Mouse (Mus musculus): Measurements from ENCODE around the gene Atp2b4. TPM values are rescaled to one million over a fixed set of nuclear protein-coding genes. Genes with fewer than 3 reads are reported as not detected.

The Atp2b4 gene
- polyA plus RNA-seq, 1 experiment = 4.9 TPM

- H3K4me3 ChIP-seq (ENCODE audit: insufficient read depth, low read depth, low read length) = peak within 1 kb of the TSS; percentile 91
- no peaks in the 10 kb centered on the region for H3K27me3 ChIP-seq (replicated peaks; ENCODE audit: control insufficient read depth, insufficient read depth, low read length)
- peak within 1 kb of the TSS; percentile 93 for H3K27ac ChIP-seq (ENCODE audit: insufficient read depth, low read depth, low read length)
- peaks cover 19% of the 10 kb centered on the region; the same call in 1 of the 2 replicates for H3K4me1 ChIP-seq (ENCODE audit: control insufficient read depth, insufficient read depth, low read length)
- WGBS = under 1% methylated on average over 41 of the region's 41 CpGs
- H3K36me3 ChIP-seq (ENCODE audit: control insufficient read depth, insufficient read depth, low read length) = peaks cover 3% of the 10 kb centered on the region; the same call in 1 of the 2 replicates
- DNase-seq = peak; percentile 80
- TF ChIP-seq CTCF (conservative IDR thresholded peaks at IDR 0.05; ENCODE audit: insufficient read depth, insufficient read length, low read depth, low read length) (no peak), POLR2A (IDR thresholded peaks at IDR 0.05; ENCODE audit: low read depth, low read length) (no peak)
Observed at GRCm38 (mm10) chr1:133660466-133661202, 140.2 kb downstream of the Atp2b4 start, which contains the start of gene Zbed6. Gene Zbed6 (minus strand): TSS chr1:133660885.

GRCm38 (mm10) chr1:133658878-133659277 is 142.0 kb downstream of the Atp2b4 start:
- peaks cover 19% of the 10 kb centered on the region; the same call in 1 of the 2 replicates for H3K4me1 ChIP-seq (ENCODE audit: control insufficient read depth, insufficient read depth, low read length)
- 73% methylated on average over 3 of the region's 3 CpGs for WGBS
- H3K36me3 ChIP-seq (ENCODE audit: control insufficient read depth, insufficient read depth, low read length) = peaks cover 3% of the 10 kb centered on the region; the same call in 1 of the 2 replicates
- DNase-seq = peak; percentile 14
- no peaks in the 10 kb centered on the region for H3K27me3 ChIP-seq (replicated peaks; ENCODE audit: control insufficient read depth, insufficient read depth, low read length)
- H3K4me3 ChIP-seq (ENCODE audit: insufficient read depth, low read depth, low read length) = no peak overlapping the region
- no peak overlapping the region for H3K27ac ChIP-seq (ENCODE audit: insufficient read depth, low read depth, low read length)
- TF ChIP-seq POLR2A (IDR thresholded peaks at IDR 0.05; ENCODE audit: low read depth, low read length) (no peak), CTCF (conservative IDR thresholded peaks at IDR 0.05; ENCODE audit: insufficient read depth, insufficient read length, low read depth, low read length) (no peak)

DNA sequence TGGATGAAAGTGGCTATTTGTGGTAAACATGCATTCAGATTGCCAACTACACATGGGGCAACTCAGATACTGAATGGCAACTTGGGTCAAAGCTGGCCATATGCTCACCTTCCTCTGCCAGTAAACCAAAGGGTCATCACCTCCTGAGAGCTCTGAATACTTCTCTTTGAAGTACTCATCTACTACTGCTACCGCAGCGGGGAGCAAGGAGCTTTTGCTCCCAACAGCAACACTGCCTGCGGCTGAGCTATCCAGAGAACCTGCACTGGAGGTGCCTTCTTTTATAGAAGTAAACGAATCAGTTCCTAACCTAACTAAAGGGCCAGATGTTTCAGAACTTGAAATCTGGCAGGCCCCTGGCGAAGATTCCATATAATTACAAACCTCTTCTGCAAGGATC is 144.0 kb downstream of the Atp2b4 start:
- H3K4me3 ChIP-seq (ENCODE audit: insufficient read depth, low read depth, low read length) = no peak overlapping the region
- no peak overlapping the region for H3K27ac ChIP-seq (ENCODE audit: insufficient read depth, low read depth, low read length)
- 48% methylated on average over 5 of the region's 5 CpGs for WGBS
- no peaks in the 10 kb centered on the region for H3K27me3 ChIP-seq (replicated peaks; ENCODE audit: control insufficient read depth, insufficient read depth, low read length)
- peaks cover 19% of the 10 kb centered on the region; the same call in 1 of the 2 replicates for H3K4me1 ChIP-seq (ENCODE audit: control insufficient read depth, insufficient read depth, low read length)
- no peak for DNase-seq
- H3K36me3 ChIP-seq (ENCODE audit: control insufficient read depth, insufficient read depth, low read length) = peaks cover 3% of the 10 kb centered on the region; the same call in 1 of the 2 replicates
- no peak for TF ChIP-seq POLR2A (IDR thresholded peaks at IDR 0.05; ENCODE audit: low read depth, low read length)
- no peak for TF ChIP-seq CTCF (conservative IDR thresholded peaks at IDR 0.05; ENCODE audit: insufficient read depth, insufficient read length, low read depth, low read length)

DNA sequence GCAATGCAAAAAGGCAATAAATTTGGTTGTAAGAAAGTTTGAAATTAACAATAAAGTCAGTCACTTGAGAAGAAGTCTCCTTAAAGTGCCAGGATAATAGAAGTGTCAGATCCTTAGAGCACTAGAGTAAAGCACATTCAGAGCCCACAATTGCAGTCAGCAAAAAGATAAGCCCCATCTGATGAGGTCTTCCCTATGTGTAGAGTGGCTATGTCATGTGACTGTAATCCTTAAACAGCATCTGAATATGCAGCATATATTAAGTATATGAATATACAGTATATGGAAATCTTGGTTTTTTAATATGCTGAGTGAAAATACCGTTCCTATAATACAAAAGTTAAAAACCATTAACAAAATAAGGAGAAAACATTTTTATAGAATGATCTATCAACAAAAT is 147.8 kb downstream of the Atp2b4 start:
- no peak overlapping the region for H3K27ac ChIP-seq (ENCODE audit: insufficient read depth, low read depth, low read length)
- H3K36me3 ChIP-seq (ENCODE audit: control insufficient read depth, insufficient read depth, low read length) = peaks cover 3% of the 10 kb centered on the region
- H3K4me3 ChIP-seq (ENCODE audit: insufficient read depth, low read depth, low read length) = no peak overlapping the region
- no peak for TF ChIP-seq POLR2A (IDR thresholded peaks at IDR 0.05; ENCODE audit: low read depth, low read length)
- peaks cover 9% of the 10 kb centered on the region; the same call in 1 of the 2 replicates for H3K4me1 ChIP-seq (ENCODE audit: control insufficient read depth, insufficient read depth, low read length)
- H3K27me3 ChIP-seq (replicated peaks; ENCODE audit: control insufficient read depth, insufficient read depth, low read length) = no peaks in the 10 kb centered on the region
- no peak for DNase-seq
- WGBS = 96% methylated on average over 1 of the region's 1 CpGs

DNA sequence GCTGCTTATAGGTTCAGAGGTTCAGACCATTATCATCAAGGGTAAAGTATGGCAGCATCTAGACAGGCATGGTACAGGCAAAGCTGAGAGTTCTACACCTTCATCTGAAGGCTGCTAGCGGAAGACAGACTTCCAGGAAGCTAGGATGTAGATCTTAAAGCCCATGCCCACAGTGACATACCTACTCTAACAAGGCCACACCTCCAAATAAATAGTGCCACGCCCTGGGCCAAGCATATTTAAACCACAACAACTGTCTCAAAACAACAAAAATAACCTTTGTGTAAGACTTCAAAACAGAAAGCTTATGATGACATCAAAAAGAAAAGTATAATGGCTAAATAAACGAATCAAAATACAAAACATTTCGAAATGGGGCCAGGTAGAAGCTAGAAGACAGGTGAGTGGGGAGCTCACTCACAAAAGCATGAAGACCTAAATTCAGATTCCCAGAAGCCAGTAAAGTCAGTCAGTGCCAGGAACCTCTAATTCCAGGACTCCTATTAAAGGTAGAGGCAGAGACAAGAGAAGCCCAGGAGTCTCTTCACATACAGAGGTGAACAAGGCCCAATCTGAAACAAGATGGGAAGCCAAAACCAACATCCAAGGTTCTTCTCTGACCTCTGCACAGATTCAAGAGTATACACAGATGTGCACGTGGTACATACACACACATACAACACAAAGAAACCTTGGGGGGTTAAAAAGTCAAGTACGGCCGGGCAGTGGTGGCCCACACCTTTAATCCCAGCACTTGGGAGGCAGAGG is 150.4 kb downstream of the Atp2b4 start:
- Histone ChIP-seq H3K27me3 (replicated peaks; ENCODE audit: control insufficient read depth, insufficient read depth, low read length) (no peaks in the 10 kb centered on the region), H3K4me3 (ENCODE audit: insufficient read depth, low read depth, low read length) (no peak overlapping the region), H3K4me1 (ENCODE audit: control insufficient read depth, insufficient read depth, low read length) (no peaks in the 10 kb centered on the region; the same call in 1 of the 2 replicates), H3K27ac (ENCODE audit: insufficient read depth, low read depth, low read length) (no peak overlapping the region), H3K36me3 (ENCODE audit: control insufficient read depth, insufficient read depth, low read length) (no peaks in the 10 kb centered on the region; the same call in 1 of the 2 replicates)
- TF ChIP-seq POLR2A (IDR thresholded peaks at IDR 0.05; ENCODE audit: low read depth, low read length) (no peak), CTCF (conservative IDR thresholded peaks at IDR 0.05; ENCODE audit: insufficient read depth, insufficient read length, low read depth, low read length) (no peak)
- WGBS = 92% methylated on average over 7 of the region's 7 CpGs
- DNase-seq = no peak

Other genes starting within 250 kb of the Atp2b4 start
- 29.2 and 48.6 TPM in 2 replicates for gene Snrpe, start 190.8 kb downstream of the Atp2b4 start, polyA plus RNA-seq (2012; rRNA removed)
- 2.2 and 2.5 TPM in 2 replicates for gene Zbed6, start 140.2 kb downstream of the Atp2b4 start, polyA plus RNA-seq (2012; rRNA removed)
- gene Gm38394, start 139.7 kb downstream of the Atp2b4 start, polyA plus RNA-seq (2012; rRNA removed) = 2.1 and 2.2 TPM in 2 replicates
- 0.34 and 1.8 TPM in 2 replicates for gene Lax1, start 110.9 kb downstream of the Atp2b4 start, polyA plus RNA-seq (2012; rRNA removed)
- gene Optc, start 107.0 kb upstream of the Atp2b4 start, polyA plus RNA-seq (2012; rRNA removed) = 0.48 and 1.5 TPM in 2 replicates
- gene Prelp, start 120.4 kb upstream of the Atp2b4 start, polyA plus RNA-seq (2012; rRNA removed) = 35.0 and 38.2 TPM in 2 replicates
- 9.7 and 11.9 TPM in 2 replicates for gene Fmod, start 236.2 kb upstream of the Atp2b4 start, polyA plus RNA-seq (2012; rRNA removed)

Data from kidney, adult 2 months (tissue).